Mouse (Mus musculus): ENCODE measurements around the gene Gm29110. TPM values are rescaled to one million over a fixed set of nuclear protein-coding genes. Genes with fewer than 3 reads are reported as not detected.
"Not testable (repeated sequence)": the region's sequence is repeated elsewhere in the genome, so short reads cannot be mapped to it uniquely, and the experiment has no call there.

The Gm29110 gene
- polyA plus RNA-seq (2015; fragmentation: Nextera tagmentation; extraction: Ambion mirVana), result not detected in 2 replicates

GRCm38 (mm10) chrY:74470231-74470630 is at the start of gene Gm29110:
Gm29110 (plus strand) TSS chrY:74470531.
- ATAC-seq (ENCODE audit: low FRiP score, low read depth); H3K27ac ChIP-seq (replicated peaks); H3K9me3 ChIP-seq; H3K4me3 ChIP-seq; H3K9ac ChIP-seq; H3K4me2 ChIP-seq; H3K4me1 ChIP-seq (replicated peaks); H3K27me3 ChIP-seq; H3K36me3 ChIP-seq: not testable (repeated sequence)
- WGBS, result no CpG with 5 or more reads among the region's 6 CpGs

Other genes with a start within 250 kb of the Gm29110 start
- gene Gm21913, start 153.4 kb downstream of the Gm29110 start, polyA plus RNA-seq (2015; fragmentation: Nextera tagmentation; extraction: Ambion mirVana), result not detected in 2 replicates